Mouse (Mus musculus): ENCODE measurements at regions not wholly inside any gene's neighbourhood (a gene's known extent, or its start where the extent isn't known, plus 50 kb on each side); places are given as distances from the start of the nearest gene placed in this dataset.

GRCm38 (mm10) chr7:51068376-51068775, 442.5 kb upstream of the Ano5 start:
- TF ChIP-seq CTCF (IDR thresholded peaks at IDR 0.05; ENCODE audit: low read depth, low read length) (no peak), POLR2A (IDR thresholded peaks at IDR 0.05; ENCODE audit: insufficient read depth, low read length) (no peak), EP300 (IDR thresholded peaks at IDR 0.05; ENCODE audit: insufficient read depth, low read depth, low read length) (peak; percentile 68)
